Mouse (Mus musculus): ENCODE data around the gene Cep250. TPM values are rescaled to one million over a fixed set of nuclear protein-coding genes. Genes with fewer than 3 reads are reported as not detected.
A peak's percentile ranks its signal among the peaks of the same experiment; 100 is the strongest.
"Not testable (repeated sequence)": the region's sequence is repeated elsewhere in the genome, so short reads cannot be mapped to it uniquely, and the experiment has no call there.

Cep250 gene
- polyA plus RNA-seq (2012; rRNA removed) = 6.6 and 6.9 TPM in 2 replicates

DNA sequence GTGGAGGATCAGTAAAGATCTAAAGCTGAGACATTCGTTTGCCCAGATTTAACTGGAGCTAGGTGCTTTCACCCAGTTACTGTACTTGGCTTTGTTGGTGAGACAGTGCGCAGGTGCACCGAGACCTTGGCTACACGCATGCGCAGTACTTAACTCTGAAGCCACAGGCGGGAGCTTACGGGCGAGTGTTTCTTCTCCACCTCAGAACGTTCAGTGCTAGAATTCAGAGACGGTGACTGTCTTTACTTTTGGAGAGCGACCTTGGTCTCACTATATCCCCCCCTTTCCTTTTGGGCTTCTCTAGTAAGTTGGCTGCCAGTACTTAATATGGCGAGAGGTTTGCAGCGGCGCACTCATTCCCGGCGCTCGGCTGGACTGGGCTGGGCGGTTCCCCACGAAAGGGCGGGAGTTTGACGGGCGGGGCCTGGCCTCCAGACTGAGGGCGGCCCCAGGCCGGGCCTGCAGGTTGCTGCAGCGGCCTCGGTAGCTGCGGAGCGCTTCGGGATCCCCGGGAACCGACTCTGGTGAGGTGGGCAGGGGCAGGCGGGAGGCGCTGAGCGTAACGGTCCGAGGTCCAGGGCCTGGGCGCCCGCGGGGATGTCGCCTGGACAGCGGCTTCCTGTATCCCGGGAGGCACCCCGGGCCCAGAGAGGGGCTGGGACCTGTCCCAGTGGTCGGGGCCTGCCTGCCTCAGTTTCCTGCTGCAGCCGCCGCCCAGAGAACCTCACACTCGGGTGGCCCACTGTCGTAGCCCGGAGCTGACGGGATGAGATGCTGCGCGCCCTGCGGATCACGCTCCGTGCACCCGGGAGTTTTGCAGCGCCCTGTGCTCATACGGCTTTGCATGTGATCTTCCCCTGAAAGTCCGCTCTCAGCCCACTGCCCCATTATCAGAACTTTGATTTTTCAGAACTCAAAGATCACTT lies at the start of gene Cep250:
Cep250 (plus strand) TSS at position 325 of the 926 bp plus-strand sequence.
- WGBS = under 1% methylated on average over 59 of the region's 59 CpGs
- peak within 1 kb of the TSS; percentile 97 for H3K4me3 ChIP-seq (ENCODE audit: insufficient read depth, low read depth, low read length)
- H3K27ac ChIP-seq (ENCODE audit: insufficient read depth, low read depth, low read length) = peak within 1 kb of the TSS; percentile 98
- peaks cover 3% of the 10 kb centered on the region; the same call in 1 of the 2 replicates for H3K4me1 ChIP-seq (ENCODE audit: control insufficient read depth, insufficient read depth, low read length)
- DNase-seq = peak; percentile 95
- H3K27me3 ChIP-seq (replicated peaks; ENCODE audit: control insufficient read depth, insufficient read depth, low read length) = no peaks in the 10 kb centered on the region
- no peaks in the 10 kb centered on the region for H3K36me3 ChIP-seq (ENCODE audit: control insufficient read depth, insufficient read depth, low read length)
- TF ChIP-seq POLR2A (IDR thresholded peaks at IDR 0.05; ENCODE audit: low read depth, low read length) (peak; percentile 37), CTCF (conservative IDR thresholded peaks at IDR 0.05; ENCODE audit: insufficient read depth, insufficient read length, low read depth, low read length) (no peak)

GRCm38 (mm10) chr2:155914684-155915083 lies 41.6 kb upstream of the Cep250 start:
- peaks cover 4% of the 10 kb centered on the region for H3K36me3 ChIP-seq (ENCODE audit: control insufficient read depth, insufficient read depth, low read length)
- DNase-seq = no peak
- no peak overlapping the region for H3K4me3 ChIP-seq (ENCODE audit: insufficient read depth, low read depth, low read length)
- no peaks in the 10 kb centered on the region for H3K27me3 ChIP-seq (replicated peaks; ENCODE audit: control insufficient read depth, insufficient read depth, low read length)
- WGBS = 87% methylated on average over 6 of the region's 6 CpGs
- no peak overlapping the region for H3K27ac ChIP-seq (ENCODE audit: insufficient read depth, low read depth, low read length)
- TF ChIP-seq CTCF (conservative IDR thresholded peaks at IDR 0.05; ENCODE audit: insufficient read depth, insufficient read length, low read depth, low read length) (no peak), POLR2A (IDR thresholded peaks at IDR 0.05; ENCODE audit: low read depth, low read length) (no peak)
- no peaks in the 10 kb centered on the region for H3K4me1 ChIP-seq (ENCODE audit: control insufficient read depth, insufficient read depth, low read length)

DNA sequence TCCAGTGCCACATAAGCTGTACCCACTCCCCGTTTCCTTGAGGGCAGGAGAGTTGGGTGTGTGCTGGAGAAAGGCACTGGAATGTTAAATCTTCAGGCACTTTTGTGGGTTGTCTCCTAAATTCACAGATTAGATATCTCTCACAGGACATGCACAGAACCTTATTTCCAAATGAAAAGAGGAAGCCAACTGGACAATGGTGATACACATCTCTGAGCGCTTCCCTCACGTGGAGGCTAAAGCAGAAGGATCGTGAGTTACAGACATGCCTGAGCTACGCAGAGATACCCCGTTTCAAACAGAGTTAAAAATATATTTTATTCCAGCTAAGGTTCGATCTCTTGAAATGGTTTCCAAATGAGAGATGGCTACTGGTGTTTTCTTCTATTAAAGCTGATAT lies 33.1 kb upstream of the Cep250 start:
- H3K36me3 ChIP-seq (ENCODE audit: control insufficient read depth, insufficient read depth, low read length) = no peaks in the 10 kb centered on the region
- TF ChIP-seq POLR2A (IDR thresholded peaks at IDR 0.05; ENCODE audit: low read depth, low read length) = no peak
- no peak for TF ChIP-seq CTCF (conservative IDR thresholded peaks at IDR 0.05; ENCODE audit: insufficient read depth, insufficient read length, low read depth, low read length)
- no peak overlapping the region for H3K4me3 ChIP-seq (ENCODE audit: insufficient read depth, low read depth, low read length)
- 93% methylated on average over 7 of the region's 7 CpGs for WGBS
- H3K4me1 ChIP-seq (ENCODE audit: control insufficient read depth, insufficient read depth, low read length) = peaks cover 2% of the 10 kb centered on the region; the same call in 1 of the 2 replicates
- H3K27me3 ChIP-seq (replicated peaks; ENCODE audit: control insufficient read depth, insufficient read depth, low read length) = no peaks in the 10 kb centered on the region
- no peak for DNase-seq
- H3K27ac ChIP-seq (ENCODE audit: insufficient read depth, low read depth, low read length) = no peak overlapping the region

GRCm38 (mm10) chr2:155925213-155925612 lies 31.0 kb upstream of the Cep250 start:
- not testable (repeated sequence) for H3K27ac ChIP-seq (ENCODE audit: insufficient read depth, low read depth, low read length); DNase-seq; H3K4me3 ChIP-seq (ENCODE audit: insufficient read depth, low read depth, low read length); H3K4me1 ChIP-seq (ENCODE audit: control insufficient read depth, insufficient read depth, low read length); H3K36me3 ChIP-seq (ENCODE audit: control insufficient read depth, insufficient read depth, low read length); H3K27me3 ChIP-seq (replicated peaks; ENCODE audit: control insufficient read depth, insufficient read depth, low read length)
- WGBS = 87% methylated on average over 6 of the region's 6 CpGs

- H3K36me3 ChIP-seq (ENCODE audit: control insufficient read depth, insufficient read depth, low read length) = no peaks in the 10 kb centered on the region
- peak; percentile 62 for DNase-seq
- peaks cover 10% of the 10 kb centered on the region for H3K4me1 ChIP-seq (ENCODE audit: control insufficient read depth, insufficient read depth, low read length)
- no peaks in the 10 kb centered on the region for H3K27me3 ChIP-seq (replicated peaks; ENCODE audit: control insufficient read depth, insufficient read depth, low read length)
- H3K27ac ChIP-seq (ENCODE audit: insufficient read depth, low read depth, low read length) = peak overlapping the region; percentile 52; the same call in 1 of the 2 replicates
- TF ChIP-seq POLR2A (IDR thresholded peaks at IDR 0.05; ENCODE audit: low read depth, low read length) = no peak
- TF ChIP-seq CTCF (conservative IDR thresholded peaks at IDR 0.05; ENCODE audit: insufficient read depth, insufficient read length, low read depth, low read length) = no peak
- H3K4me3 ChIP-seq (ENCODE audit: insufficient read depth, low read depth, low read length) = peak overlapping the region; percentile 89
- 31% methylated on average over 7 of the region's 7 CpGs for WGBS
These were observed 27.4 kb upstream of the Cep250 start for GRCm38 (mm10) chr2:155928711-155929345.

GRCm38 (mm10) chr2:155929531-155930442 lies 26.5 kb upstream of the Cep250 start, which contains the start of gene Uqcc1:
Gene Uqcc1, minus strand, starts transcription at chr2:155930310.
- Histone ChIP-seq H3K27me3 (replicated peaks; ENCODE audit: control insufficient read depth, insufficient read depth, low read length) (no peaks in the 10 kb centered on the region), H3K36me3 (ENCODE audit: control insufficient read depth, insufficient read depth, low read length) (no peaks in the 10 kb centered on the region), H3K27ac (ENCODE audit: insufficient read depth, low read depth, low read length) (peak within 1 kb of the TSS; percentile 89), H3K4me1 (ENCODE audit: control insufficient read depth, insufficient read depth, low read length) (peaks cover 10% of the 10 kb centered on the region), H3K4me3 (ENCODE audit: insufficient read depth, low read depth, low read length) (peak within 1 kb of the TSS; percentile 89)
- peak; percentile 98 for DNase-seq
- TF ChIP-seq CTCF (conservative IDR thresholded peaks at IDR 0.05; ENCODE audit: insufficient read depth, insufficient read length, low read depth, low read length) (no peak), POLR2A (IDR thresholded peaks at IDR 0.05; ENCODE audit: low read depth, low read length) (peak; percentile 80)
- under 1% methylated on average over 38 of the region's 38 CpGs for WGBS

All from kidney, adult 2 months (tissue).